Mouse (Mus musculus): ENCODE measurements at regions not wholly inside any gene's neighbourhood (a gene's known extent, or its start where the extent isn't known, plus 50 kb on each side); places are given as distances from the start of the nearest gene placed in this dataset. TPM values are rescaled to one million over a fixed set of nuclear protein-coding genes. Genes with fewer than 3 reads are reported as not detected.

- Histone ChIP-seq H3K9me3 (replicated peaks; ENCODE audit: control insufficient read depth, low read length) (no peaks in the 10 kb centered on the region), H3K4me2 (ENCODE audit: low read depth, low read length) (no peak overlapping the region), H3K4me1 (ENCODE audit: control insufficient read depth, low read depth, low read length) (no peaks in the 10 kb centered on the region), H3K36me3 (ENCODE audit: control insufficient read depth, insufficient read depth) (no peaks in the 10 kb centered on the region), H3K9ac (ENCODE audit: low read depth, low read length) (no peak overlapping the region), H3K4me3 (ENCODE audit: low read depth, low read length) (no peak overlapping the region), H3K27me3 (ENCODE audit: control insufficient read depth, insufficient read depth, low read depth, low read length) (no peaks in the 10 kb centered on the region; the same call in 1 of the 2 replicates), H3K27ac (ENCODE audit: low read length) (no peak overlapping the region)
- 26% methylated on average over 17 of the region's 17 CpGs for WGBS (ENCODE audit: insufficient replicate concordance)
- 0 out of 2 replicates have a peak, but pooled peaks have one; percentile 47 for ATAC-seq (ENCODE audit: low read depth)
These were observed 79.9 kb upstream of the Elac2 start for GRCm38 (mm10) chr11:64898758-64899586.

- no peak overlapping the region for H3K4me3 ChIP-seq (ENCODE audit: low read depth, low read length)
- WGBS (ENCODE audit: insufficient replicate concordance), result 54% methylated on average over 15 of the region's 15 CpGs
- no peak overlapping the region for H3K27ac ChIP-seq (ENCODE audit: low read length)
- H3K4me1 ChIP-seq (ENCODE audit: control insufficient read depth, low read depth, low read length), result no peaks in the 10 kb centered on the region
- no peak for ATAC-seq (ENCODE audit: low read depth)
- H3K36me3 ChIP-seq (ENCODE audit: control insufficient read depth, insufficient read depth), result no peaks in the 10 kb centered on the region
- no peak overlapping the region for H3K9ac ChIP-seq (ENCODE audit: low read depth, low read length)
- no peaks in the 10 kb centered on the region; the same call in 1 of the 2 replicates for H3K27me3 ChIP-seq (ENCODE audit: control insufficient read depth, insufficient read depth, low read depth, low read length)
- no peak overlapping the region for H3K4me2 ChIP-seq (ENCODE audit: low read depth, low read length)
- no peaks in the 10 kb centered on the region for H3K9me3 ChIP-seq (replicated peaks; ENCODE audit: control insufficient read depth, low read length)
These were observed 79.1 kb upstream of the Elac2 start for GRCm38 (mm10) chr11:64899587-64900278.

- H3K27ac ChIP-seq (ENCODE audit: low read length), result no peak overlapping the region
- no peaks in the 10 kb centered on the region for H3K27me3 ChIP-seq (ENCODE audit: control insufficient read depth, insufficient read depth, low read depth, low read length)
- no peak overlapping the region for H3K4me3 ChIP-seq (ENCODE audit: low read depth, low read length)
- H3K4me1 ChIP-seq (ENCODE audit: control insufficient read depth, low read depth, low read length), result no peaks in the 10 kb centered on the region
- no peak overlapping the region for H3K9ac ChIP-seq (ENCODE audit: low read depth, low read length)
- no peaks in the 10 kb centered on the region for H3K36me3 ChIP-seq (ENCODE audit: control insufficient read depth, insufficient read depth)
- no peaks in the 10 kb centered on the region for H3K9me3 ChIP-seq (replicated peaks; ENCODE audit: control insufficient read depth, low read length)
- H3K4me2 ChIP-seq (ENCODE audit: low read depth, low read length), result no peak overlapping the region
- 43% methylated on average over 8 of the region's 8 CpGs for WGBS (ENCODE audit: insufficient replicate concordance)
- ATAC-seq (ENCODE audit: low read depth), result no peak
These were observed 62.1 kb upstream of the Elac2 start for GRCm38 (mm10) chr11:64916783-64917182.

GRCm38 (mm10) chr11:64917301-64917700, 61.5 kb upstream of the Elac2 start:
- WGBS (ENCODE audit: insufficient replicate concordance), result 52% methylated on average over 4 of the region's 4 CpGs

GRCm38 (mm10) chr11:64924989-64925388, 53.8 kb upstream of the Elac2 start:
- H3K4me2 ChIP-seq (ENCODE audit: low read depth, low read length), result peak overlapping the region; percentile 20; the same call in 1 of the 2 replicates
- 54% methylated on average over 2 of the region's 2 CpGs for WGBS (ENCODE audit: insufficient replicate concordance)
- peak overlapping the region; percentile 14; the same call in 1 of the 2 replicates for H3K27ac ChIP-seq (ENCODE audit: low read length)

More at GRCm38 (mm10) chr11:64917301-64917700, 61.5 kb upstream of the Elac2 start:
- no peaks in the 10 kb centered on the region for H3K36me3 ChIP-seq (ENCODE audit: control insufficient read depth, insufficient read depth)
- no peak overlapping the region for H3K27ac ChIP-seq (ENCODE audit: low read length)
- H3K4me3 ChIP-seq (ENCODE audit: low read depth, low read length), result no peak overlapping the region
- H3K27me3 ChIP-seq (ENCODE audit: control insufficient read depth, insufficient read depth, low read depth, low read length), result no peaks in the 10 kb centered on the region
- no peaks in the 10 kb centered on the region for H3K9me3 ChIP-seq (replicated peaks; ENCODE audit: control insufficient read depth, low read length)
- H3K9ac ChIP-seq (ENCODE audit: low read depth, low read length), result no peak overlapping the region
- H3K4me1 ChIP-seq (ENCODE audit: control insufficient read depth, low read depth, low read length), result no peaks in the 10 kb centered on the region
- ATAC-seq (ENCODE audit: low read depth), result no peak
- no peak overlapping the region for H3K4me2 ChIP-seq (ENCODE audit: low read depth, low read length)

GRCm38 (mm10) chr11:64925970-64926369, 52.9 kb upstream of the Elac2 start:
- WGBS (ENCODE audit: insufficient replicate concordance), result 27% methylated on average over 1 of the region's 1 CpGs
- peaks cover 35% of the 10 kb centered on the region for H3K4me1 ChIP-seq (ENCODE audit: control insufficient read depth, low read depth, low read length)
- H3K4me3 ChIP-seq (ENCODE audit: low read depth, low read length), result no peak overlapping the region
- no peak for ATAC-seq (ENCODE audit: low read depth)
- H3K27me3 ChIP-seq (ENCODE audit: control insufficient read depth, insufficient read depth, low read depth, low read length), result no peaks in the 10 kb centered on the region
- H3K9me3 ChIP-seq (replicated peaks; ENCODE audit: control insufficient read depth, low read length), result no peaks in the 10 kb centered on the region
- H3K9ac ChIP-seq (ENCODE audit: low read depth, low read length), result no peak overlapping the region
- no peak overlapping the region for H3K4me2 ChIP-seq (ENCODE audit: low read depth, low read length)
- H3K36me3 ChIP-seq (ENCODE audit: control insufficient read depth, insufficient read depth), result no peaks in the 10 kb centered on the region
- H3K27ac ChIP-seq (ENCODE audit: low read length), result peak overlapping the region; percentile 19; the same call in 1 of the 2 replicates

More at GRCm38 (mm10) chr11:64924989-64925388, 53.8 kb upstream of the Elac2 start:
- ATAC-seq (ENCODE audit: low read depth), result peak; percentile 63
- no peak overlapping the region for H3K9ac ChIP-seq (ENCODE audit: low read depth, low read length)
- H3K4me3 ChIP-seq (ENCODE audit: low read depth, low read length), result no peak overlapping the region
- no peaks in the 10 kb centered on the region for H3K27me3 ChIP-seq (ENCODE audit: control insufficient read depth, insufficient read depth, low read depth, low read length)
- peaks cover 27% of the 10 kb centered on the region for H3K4me1 ChIP-seq (ENCODE audit: control insufficient read depth, low read depth, low read length)
- no peaks in the 10 kb centered on the region for H3K9me3 ChIP-seq (replicated peaks; ENCODE audit: control insufficient read depth, low read length)
- no peaks in the 10 kb centered on the region for H3K36me3 ChIP-seq (ENCODE audit: control insufficient read depth, insufficient read depth)

Small RNAs in the stretch of these regions (microRNA-seq; reads per million reads assigned to microRNA genes)
- gene Gm24275, result not detected

All from liver, embryonic 16.5 days (tissue).